Mouse (Mus musculus): ENCODE results near the gene Gpr156.

DNA sequence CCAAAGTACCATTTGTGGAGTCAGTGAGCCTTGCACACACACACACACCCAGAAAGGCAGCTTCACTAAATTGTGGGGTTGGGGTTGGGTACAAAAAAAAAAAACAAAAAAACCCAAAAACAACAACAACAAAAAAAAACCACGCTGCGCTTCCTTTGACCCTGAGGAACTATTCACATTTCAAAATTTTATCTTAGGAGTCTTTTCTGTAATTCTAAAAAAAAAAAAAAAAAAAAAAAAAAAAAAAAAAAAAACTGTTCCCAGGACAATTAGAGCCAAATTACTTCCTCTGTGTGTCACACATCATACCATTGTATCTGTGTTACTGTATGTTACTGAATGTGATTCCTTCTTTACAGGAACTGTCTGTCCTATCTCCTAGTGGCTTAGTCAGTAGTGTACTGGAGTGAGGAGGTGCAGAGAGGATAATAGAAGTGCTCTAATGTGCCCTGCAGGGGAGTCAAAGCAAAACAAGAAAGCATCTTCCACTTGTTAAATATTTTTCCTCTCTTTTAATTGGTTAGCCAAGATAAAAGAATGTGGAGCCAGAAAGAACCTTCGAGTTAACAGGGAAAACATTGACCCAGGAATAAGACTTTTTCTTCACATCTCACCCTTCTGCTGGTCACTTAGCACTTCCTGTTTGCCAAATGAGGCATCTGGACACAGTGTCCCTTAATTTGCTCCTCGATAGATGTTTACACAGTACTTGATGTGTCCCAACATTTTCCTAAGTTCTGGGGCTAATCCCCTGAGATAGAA, 46.6 kb upstream of the Gpr156 start:
- TF ChIP-seq POLR2A (IDR thresholded peaks at IDR 0.05; ENCODE audit: extremely low read depth, insufficient read depth, low read length) (no peak), CTCF (IDR thresholded peaks at IDR 0.05; ENCODE audit: extremely low read depth, insufficient read depth, low read length) (no peak)
